Mouse (Mus musculus) natural killer cell, adult 2 months (primary cell): ENCODE results near the gene Pth1r.
"Not testable (repeated sequence)": the region's sequence is repeated elsewhere in the genome, so short reads cannot be mapped to it uniquely, and the experiment has no call there.

Experiments used
- DNase-seq, 2 experiments: peaks; one replicate each; pipeline ENCODE4 v3.0.0; 2022; ENCODE audit warnings: low spot score in 2 of 2

Gene Pth1r

DNA sequence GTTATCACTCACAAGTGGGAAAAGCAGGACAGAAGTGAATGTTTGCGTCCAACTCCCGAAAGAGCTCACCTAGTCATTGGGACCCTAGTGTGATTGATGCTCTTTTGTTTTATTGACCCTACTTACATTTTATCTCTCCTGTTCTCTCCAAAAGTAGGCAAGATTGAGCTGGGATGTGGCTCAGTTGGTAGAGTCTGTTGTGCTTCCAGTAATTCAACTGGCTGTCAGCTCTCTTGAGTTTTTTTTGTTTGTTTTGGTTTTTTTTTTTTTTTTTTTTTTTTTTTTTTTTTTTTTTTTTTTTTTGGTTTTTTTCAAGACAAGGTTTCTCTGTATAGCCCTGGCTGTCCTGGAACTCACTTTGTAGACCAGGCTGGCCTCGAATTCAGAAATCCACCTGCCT lies 64.2 kb downstream of the Pth1r start:
- DNase-seq: not testable (repeated sequence)

DNA sequence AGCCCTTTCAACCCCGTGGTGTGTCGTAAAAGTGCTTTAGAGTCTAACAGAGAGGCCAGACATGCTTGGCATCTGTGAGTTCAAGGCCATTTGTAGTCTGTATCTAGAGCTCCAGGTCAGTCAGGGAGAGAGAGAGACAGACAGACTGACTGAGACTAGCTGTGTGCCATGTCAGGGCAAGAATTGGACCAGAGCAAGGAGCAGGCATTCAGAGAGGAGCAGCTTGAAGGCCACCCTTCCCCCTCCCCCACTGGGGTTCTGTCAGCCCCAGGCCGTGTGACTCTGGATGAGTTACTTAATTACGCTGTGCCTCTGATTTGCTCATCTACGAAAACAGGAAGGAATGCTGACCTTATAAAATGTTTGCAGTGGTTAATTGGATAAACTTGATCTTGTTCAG lies 64.7 kb downstream of the Pth1r start:
- no peak for DNase-seq

DNA sequence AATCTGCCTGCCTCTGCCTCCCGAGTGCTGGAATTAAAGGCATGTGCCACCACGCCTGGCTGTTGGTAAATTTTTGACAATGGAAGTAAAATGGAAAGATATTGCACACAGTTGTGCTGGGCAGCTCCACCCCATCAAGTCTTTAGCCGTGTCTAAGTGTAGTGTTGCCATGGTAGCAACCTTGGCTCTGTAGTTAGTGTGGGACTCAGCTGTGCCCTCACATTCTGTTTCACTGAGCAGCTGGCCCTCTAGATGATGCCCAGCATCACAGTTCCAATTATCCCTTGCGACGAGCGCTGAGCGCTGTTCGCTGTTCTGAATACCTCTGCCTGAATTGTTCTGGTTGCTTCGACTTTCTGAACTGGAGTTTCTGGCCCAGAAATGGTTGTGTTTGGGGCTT lies 65.1 kb downstream of the Pth1r start:
- DNase-seq: no peak

DNA sequence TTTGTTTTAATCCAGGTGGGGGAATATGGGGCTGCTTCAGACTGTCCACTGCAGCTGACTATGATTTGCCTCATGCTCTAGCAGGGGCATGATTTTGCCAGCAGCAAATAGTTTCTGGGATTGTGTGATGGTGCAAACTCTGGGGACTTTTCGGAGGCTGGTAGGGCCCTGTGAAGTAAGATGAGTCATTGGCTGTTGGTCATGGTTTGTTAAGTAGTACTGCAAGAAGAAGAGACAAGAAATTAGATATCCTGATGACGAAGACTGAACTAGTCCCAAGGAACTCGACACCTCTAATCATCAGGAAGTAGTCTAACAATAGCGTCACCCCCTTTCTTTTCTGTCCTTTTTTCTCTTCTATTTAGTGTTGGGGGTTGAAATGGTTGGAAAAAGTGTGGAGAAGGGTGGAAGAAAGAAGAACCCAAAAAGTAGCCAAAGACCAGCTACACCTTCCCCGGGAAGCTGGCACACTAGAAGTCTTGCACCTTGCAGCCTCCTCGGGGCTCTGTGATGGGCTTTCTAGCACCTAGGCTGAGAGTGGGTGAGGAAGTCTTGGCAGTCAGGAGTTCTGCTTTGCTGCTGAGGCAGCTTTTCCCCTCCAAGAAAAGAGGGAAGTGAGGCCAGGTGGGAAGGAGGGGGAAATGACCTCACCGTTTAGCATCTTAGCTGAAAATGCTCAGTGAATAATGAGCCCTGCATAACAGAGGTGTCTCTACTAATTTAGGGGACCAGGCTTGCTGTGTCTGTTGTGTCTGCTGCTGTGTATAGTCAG lies 66.0 kb downstream of the Pth1r start:
- DNase-seq: no peak

DNA sequence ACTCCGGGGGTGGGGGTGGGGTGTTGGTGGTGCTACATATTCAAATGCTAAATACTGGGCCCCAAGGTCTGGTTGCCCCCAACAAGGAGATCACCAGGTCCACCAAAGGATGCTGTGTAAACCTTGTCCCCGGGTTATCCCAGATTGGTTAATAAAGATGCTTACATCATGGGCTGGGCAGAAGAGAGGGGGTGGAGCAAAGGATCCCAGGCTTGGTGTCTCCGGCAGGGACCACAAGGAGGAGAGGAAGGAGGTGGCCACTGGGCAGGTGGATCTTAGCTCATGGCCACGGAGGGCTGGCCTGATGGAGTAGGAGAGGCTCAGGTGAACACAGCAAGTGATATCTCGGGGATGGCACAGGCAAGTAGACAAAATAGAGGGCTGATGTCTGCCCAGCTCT lies 68.1 kb downstream of the Pth1r start:
- no peak for DNase-seq

DNA sequence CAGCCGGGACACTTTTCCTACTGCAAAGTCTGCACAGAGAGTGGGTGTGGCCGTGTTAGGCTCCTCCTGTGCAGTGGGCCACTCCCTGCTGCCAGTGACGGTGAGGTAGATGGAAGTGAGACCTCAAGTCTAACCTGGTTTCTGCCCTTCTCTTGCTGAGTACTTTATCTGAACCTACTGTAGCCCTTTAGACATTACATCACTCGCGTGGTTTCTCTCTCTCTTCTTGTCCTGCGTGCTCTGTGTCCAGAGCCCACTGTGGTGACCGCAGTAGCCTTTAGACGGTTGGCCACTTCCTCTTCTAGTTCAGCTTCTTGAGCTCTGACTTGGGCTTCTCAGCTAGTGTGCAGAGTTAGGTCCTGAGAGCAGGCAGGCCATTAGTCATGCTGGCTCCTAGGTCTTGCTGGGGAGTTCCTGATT lies 70.4 kb downstream of the Pth1r start:
- DNase-seq: peak; percentile 84 to 94

DNA sequence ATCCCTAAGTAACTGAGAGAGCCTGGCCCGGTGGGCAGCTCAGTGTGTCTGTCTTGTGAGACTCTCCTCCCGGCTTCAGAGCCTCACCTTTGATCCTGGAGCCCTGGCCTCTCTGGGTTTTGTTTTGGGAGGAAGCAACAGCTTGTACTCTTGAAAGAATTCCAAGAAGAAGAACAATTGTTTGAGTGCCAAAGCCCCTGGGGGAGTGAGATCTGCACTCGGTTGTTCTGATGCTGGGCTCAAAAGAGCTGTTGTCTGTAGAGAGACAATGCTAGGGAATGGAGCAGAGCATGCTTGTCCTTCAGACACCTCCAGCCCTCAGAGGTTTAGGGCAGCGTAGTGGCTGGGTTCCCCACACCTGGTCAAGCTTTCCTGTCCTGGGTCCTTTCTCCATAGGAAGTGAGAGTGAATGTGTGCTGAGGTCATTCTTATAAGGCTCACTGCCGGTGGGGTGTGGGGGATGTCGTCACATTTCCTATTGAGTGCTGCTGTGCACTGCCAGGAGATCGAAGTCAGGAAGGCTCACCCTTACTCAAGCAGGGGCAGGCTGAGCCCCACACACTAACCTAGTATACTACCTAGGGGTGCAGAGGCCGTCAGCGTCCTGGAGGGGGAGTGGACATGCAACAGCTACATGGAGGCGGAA lies 73.7 kb downstream of the Pth1r start:
- DNase-seq: no peak

DNA sequence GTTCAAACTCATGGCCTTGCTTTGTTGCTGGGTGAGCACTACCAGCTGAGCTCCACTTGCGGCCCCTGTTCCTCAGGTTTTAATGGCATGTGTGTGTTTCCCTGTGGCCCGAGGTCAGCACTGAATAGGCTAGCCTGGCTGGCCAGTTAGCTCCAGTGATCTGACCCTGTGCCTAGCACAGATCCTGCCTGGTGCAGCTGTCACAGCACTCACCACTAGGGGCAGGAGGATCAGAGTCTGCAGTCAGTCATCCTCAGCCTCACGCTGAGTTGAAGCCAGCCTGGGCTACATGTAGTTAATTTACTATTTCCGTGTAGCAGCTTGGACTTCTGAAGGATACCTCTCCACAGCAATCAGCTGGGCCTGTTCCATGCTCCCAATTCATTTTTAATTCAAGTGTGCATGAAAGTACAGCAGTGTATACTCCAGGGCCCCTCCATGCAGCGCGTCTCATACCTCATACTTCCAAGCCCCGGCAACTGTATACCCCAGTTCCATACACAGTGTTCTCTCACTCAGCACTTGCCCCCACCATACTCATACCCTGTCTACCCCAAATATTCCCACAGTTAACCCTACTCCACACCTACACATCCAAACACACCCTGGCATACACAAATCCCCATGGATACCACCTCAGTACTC lies 74.4 kb downstream of the Pth1r start:
- peak; percentile 36 to 41 for DNase-seq
